Mouse (Mus musculus) liver, postnatal 0 days (tissue): Measurements from ENCODE around the gene Csk.

Source experiments
- CTCF ChIP-seq: sonication (generic); IDR thresholded peaks from 2 replicates; pipeline ENCODE4 v1.5.1; 2016; ENCODE audit warnings: antibody characterized with exemption, low read depth
- EP300 ChIP-seq: IDR thresholded peaks from 2 replicates; pipeline ENCODE4 v1.6.1; 2016; ENCODE audit warnings: antibody characterized with exemption, low read depth, mild to moderate bottlenecking

- TF ChIP-seq EP300 (no peak), CTCF (peak; percentile 47)
Measured at GRCm38 (mm10) chr9:57590726-57591125, 62.7 kb downstream of the Csk start.
